Mouse (Mus musculus) limb, embryonic 13.5 days (tissue): ENCODE measurements around the gene Lama4. TPM values are rescaled to one million over a fixed set of nuclear protein-coding genes. Genes with fewer than 3 reads are reported as not detected.

Experiments
- ATAC-seq: fragments of 200-750 bp; cut with Nextera tagmentation; 2 replicates; pipeline ENCODE4 v1.8.0; 2017; ENCODE audit warnings: low read depth, moderate number of reproducible peaks, moderate TSS enrichment; ENCODE audit not compliant: low FRiP score
- H3K27ac ChIP-seq: fragments of 300-500 bp; sonication (generic); 2 replicates; pipeline ENCODE4 v1.5.1; 2015; ENCODE audit warnings: inconsistent platforms, mild to moderate bottlenecking, moderate library complexity
- H3K27me3 ChIP-seq: fragments of 300-500 bp; sonication (generic); 2 replicates; pipeline ENCODE4 v1.6.1; 2015; ENCODE audit warnings: mild to moderate bottlenecking, inconsistent platforms
- H3K36me3 ChIP-seq: fragments of 300-500 bp; sonication (generic); 2 replicates; pipeline ENCODE4 v1.6.1; 2015; ENCODE audit warnings: inconsistent platforms, mild to moderate bottlenecking, moderate library complexity
- H3K4me1 ChIP-seq: fragments of 300-500 bp; sonication (generic); 2 replicates; pipeline ENCODE4 v1.6.1; 2015; ENCODE audit warnings: inconsistent platforms
- H3K4me2 ChIP-seq: fragments of 300-500 bp; sonication (generic); replicated peaks from 2 replicates; pipeline ENCODE4 v1.6.1; 2015; ENCODE audit warnings: inconsistent platforms, mild to moderate bottlenecking, moderate library complexity
- H3K4me3 ChIP-seq: fragments of 300-500 bp; sonication (generic); 2 replicates; pipeline ENCODE4 v1.5.1; 2015; ENCODE audit warnings: moderate library complexity, mild to moderate bottlenecking, inconsistent platforms
- H3K9ac ChIP-seq: fragments of 300-500 bp; sonication (generic); 2 replicates; pipeline ENCODE4 v1.6.1; 2015; ENCODE audit warnings: mild to moderate bottlenecking, inconsistent platforms
- H3K9me3 ChIP-seq: fragments of 300-500 bp; sonication (generic); 2 replicates; pipeline ENCODE4 v1.6.1; 2016; ENCODE audit warnings: inconsistent platforms
- WGBS: fragments of 180-500 bp; shearing (Covaris S2); methylation state at CpG from one replicate; pipeline ENCODE4 v1.1.7; 2015; 5-methylcytosine and 5-hydroxymethylcytosine counted together
- polyA plus RNA-seq: library from polyadenylated mRNA; unstranded; fragments of >200 nt; fragmentation: Nextera tagmentation; extraction: Ambion mirVana; gene quantifications from 2 replicates; pipeline ENCODE4 v1.2.1, GENCODE M21; 2015

Gene Lama4
- polyA plus RNA-seq, 1 experiment from 2014 or later: 62.0 TPM

- H3K4me2 ChIP-seq: no peak overlapping the region
Observed at GRCm38 (mm10) chr10:39138761-39139160, 173.4 kb downstream of the Lama4 start.

GRCm38 (mm10) chr10:39140843-39141242 is 175.5 kb downstream of the Lama4 start:
- Histone ChIP-seq H3K36me3 (peaks cover 73% of the 10 kb centered on the region), H3K4me2 (no peak overlapping the region)
- 76% methylated on average over 14 of the region's 14 CpGs for WGBS

More at GRCm38 (mm10) chr10:39138761-39139160, 173.4 kb downstream of the Lama4 start:
- WGBS: 89% methylated on average over 6 of the region's 6 CpGs
- no peaks in the 10 kb centered on the region for H3K27me3 ChIP-seq
- no peaks in the 10 kb centered on the region for H3K9me3 ChIP-seq
- H3K9ac ChIP-seq: no peak overlapping the region
- peaks cover 6% of the 10 kb centered on the region for H3K4me1 ChIP-seq
- H3K36me3 ChIP-seq: peaks cover 58% of the 10 kb centered on the region
- no peak overlapping the region for H3K4me3 ChIP-seq
- ATAC-seq: no peak
- H3K27ac ChIP-seq: no peak overlapping the region

DNA sequence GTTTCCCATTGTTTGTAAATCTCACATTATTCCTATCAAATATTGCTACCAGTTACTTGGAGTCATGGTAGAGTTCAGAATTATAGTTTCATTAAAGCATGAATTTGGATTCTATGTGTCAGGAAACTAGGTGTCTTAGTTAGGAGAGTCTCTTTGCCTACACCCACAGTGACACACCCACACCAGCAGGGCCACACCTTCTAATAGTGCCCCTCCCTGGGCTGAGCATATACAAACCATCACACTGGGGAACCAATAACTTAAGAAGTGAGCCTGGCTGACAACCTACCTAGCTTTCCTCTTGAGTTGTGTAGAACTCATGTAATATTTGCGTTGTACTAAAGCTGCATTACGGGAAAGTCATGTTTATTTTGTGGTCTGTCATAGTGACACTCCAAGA is 176.1 kb downstream of the Lama4 start:
- ATAC-seq: no peak
- H3K4me2 ChIP-seq: no peak overlapping the region
- WGBS: 95% methylated on average over 2 of the region's 2 CpGs
- no peak overlapping the region for H3K9ac ChIP-seq
- no peak overlapping the region for H3K4me3 ChIP-seq
- H3K27ac ChIP-seq: no peak overlapping the region
- no peaks in the 10 kb centered on the region for H3K27me3 ChIP-seq
- peaks cover 79% of the 10 kb centered on the region for H3K36me3 ChIP-seq
- no peaks in the 10 kb centered on the region for H3K9me3 ChIP-seq
- H3K4me1 ChIP-seq: no peaks in the 10 kb centered on the region

More at GRCm38 (mm10) chr10:39140843-39141242, 175.5 kb downstream of the Lama4 start:
- Histone ChIP-seq H3K4me3 (no peak overlapping the region), H3K9me3 (no peaks in the 10 kb centered on the region), H3K9ac (no peak overlapping the region), H3K27me3 (no peaks in the 10 kb centered on the region), H3K27ac (no peak overlapping the region), H3K4me1 (no peaks in the 10 kb centered on the region)
- no peak for ATAC-seq

GRCm38 (mm10) chr10:39142216-39142615 is 176.9 kb downstream of the Lama4 start:
- H3K4me2 ChIP-seq: no peak overlapping the region
- H3K36me3 ChIP-seq: peaks cover 79% of the 10 kb centered on the region
- H3K27me3 ChIP-seq: no peaks in the 10 kb centered on the region
- no peaks in the 10 kb centered on the region for H3K4me1 ChIP-seq
- WGBS: 92% methylated on average over 12 of the region's 12 CpGs
- H3K9me3 ChIP-seq: no peaks in the 10 kb centered on the region
- no peak for ATAC-seq
- H3K9ac ChIP-seq: no peak overlapping the region
- H3K4me3 ChIP-seq: no peak overlapping the region
- no peak overlapping the region for H3K27ac ChIP-seq

GRCm38 (mm10) chr10:39156719-39157118 is 191.4 kb downstream of the Lama4 start:
- Histone ChIP-seq H3K36me3 (0 out of 2 replicates have a peak, but pooled peaks cover 7% of the 10 kb centered on the region), H3K4me2 (no peak overlapping the region), H3K4me1 (no peaks in the 10 kb centered on the region), H3K9ac (no peak overlapping the region), H3K4me3 (no peak overlapping the region), H3K27me3 (no peaks in the 10 kb centered on the region), H3K9me3 (no peaks in the 10 kb centered on the region), H3K27ac (no peak overlapping the region)
- WGBS: 84% methylated on average over 5 of the region's 5 CpGs
- ATAC-seq: no peak

DNA sequence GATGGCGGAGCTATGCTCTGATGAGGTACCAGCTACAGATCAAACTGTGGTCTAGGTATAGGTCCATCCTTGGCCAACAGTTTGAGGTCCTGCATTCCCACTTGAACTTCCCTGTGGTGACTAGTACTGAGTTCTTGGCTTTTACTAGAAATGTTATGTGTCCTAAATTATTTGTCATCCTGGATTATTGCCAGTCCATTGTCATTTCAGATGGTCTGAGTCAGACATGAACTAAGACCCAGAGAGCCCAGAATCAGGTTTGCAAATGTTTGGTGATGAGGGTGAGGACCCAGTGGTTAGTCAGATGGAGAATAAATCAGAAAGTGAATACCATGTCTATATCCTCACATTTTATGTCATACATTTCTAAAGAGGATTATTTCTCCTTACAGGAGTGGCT is 192.0 kb downstream of the Lama4 start:
- ATAC-seq: no peak
- Histone ChIP-seq H3K27ac (no peak overlapping the region), H3K9ac (no peak overlapping the region), H3K27me3 (no peaks in the 10 kb centered on the region), H3K9me3 (no peaks in the 10 kb centered on the region), H3K4me2 (no peak overlapping the region), H3K4me1 (no peaks in the 10 kb centered on the region), H3K36me3 (0 out of 2 replicates have a peak, but pooled peaks cover 7% of the 10 kb centered on the region), H3K4me3 (no peak overlapping the region)
- WGBS: 95% methylated on average over 1 of the region's 1 CpGs

DNA sequence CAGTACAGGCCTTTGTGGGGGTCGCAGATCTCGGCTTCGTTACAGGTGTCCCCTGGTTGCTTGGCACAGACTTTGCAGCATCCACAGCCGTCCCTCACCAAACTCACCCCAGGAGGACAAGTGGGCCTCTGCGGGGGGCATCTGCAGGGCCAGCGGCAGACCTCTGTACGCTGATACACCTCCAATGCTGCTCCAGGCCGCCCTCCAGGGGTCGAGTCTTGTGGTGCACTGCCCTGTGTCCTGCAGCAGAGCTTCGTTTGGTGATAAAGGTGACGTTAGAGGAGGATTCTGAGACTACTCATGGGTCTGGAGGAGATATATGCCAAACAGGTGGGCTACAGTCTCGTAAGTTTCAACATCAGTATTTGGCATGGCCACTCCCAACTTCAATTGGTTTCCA is 193.0 kb downstream of the Lama4 start:
- no peak overlapping the region for H3K9ac ChIP-seq
- H3K36me3 ChIP-seq: 0 out of 2 replicates have a peak, but pooled peaks cover 7% of the 10 kb centered on the region
- no peak overlapping the region for H3K27ac ChIP-seq
- H3K9me3 ChIP-seq: no peaks in the 10 kb centered on the region
- no peak for ATAC-seq
- H3K27me3 ChIP-seq: no peaks in the 10 kb centered on the region
- H3K4me2 ChIP-seq: no peak overlapping the region
- 55% methylated on average over 12 of the region's 12 CpGs for WGBS
- H3K4me1 ChIP-seq: peaks cover 9% of the 10 kb centered on the region
- no peak overlapping the region for H3K4me3 ChIP-seq

Other genes with a start within 250 kb of the Lama4 start
- gene Rfpl4b, start 143.7 kb upstream of the Lama4 start, polyA plus RNA-seq: 0.14 TPM in 1 of 2 replicates, not detected in the other
- gene Fam229b, start 168.4 kb downstream of the Lama4 start, polyA plus RNA-seq: 13.5 and 14.7 TPM in 2 replicates
- 17.3 and 18.8 TPM in 2 replicates for gene Tube1, start 168.5 kb downstream of the Lama4 start, polyA plus RNA-seq
- gene Ccn6, start 198.3 kb downstream of the Lama4 start, polyA plus RNA-seq: 0.45 and 0.64 TPM in 2 replicates